Mouse (Mus musculus): ENCODE measurements around the gene Ccr1.

The Ccr1 gene

DNA sequence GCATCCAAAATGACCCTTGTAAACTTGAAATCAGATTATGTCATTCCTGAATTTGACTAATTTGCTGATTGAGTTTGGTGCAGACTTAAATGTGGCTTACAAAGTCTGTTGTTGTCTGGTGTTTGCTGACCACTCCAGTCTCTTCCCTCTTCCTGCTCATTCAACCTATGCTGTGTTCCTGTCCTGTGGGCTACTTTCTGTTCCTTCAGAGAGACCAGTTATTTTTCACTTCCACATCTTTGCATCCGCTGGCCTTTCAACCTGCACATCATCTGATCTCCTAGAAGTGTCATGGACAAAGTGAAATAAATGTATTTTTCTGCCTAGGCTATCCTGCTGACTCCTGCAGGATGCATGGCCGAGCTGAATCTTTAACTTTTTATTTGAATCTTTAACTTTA is 14.9 kb downstream of the Ccr1 start:
- DNase-seq, result no peak

- DNase-seq, result no peak
Observed at GRCm38 (mm10) chr9:123951176-123951575, 17.3 kb downstream of the Ccr1 start.

GRCm38 (mm10) chr9:123949432-123949831 is 19.1 kb downstream of the Ccr1 start:
- DNase-seq, result no peak

DNA sequence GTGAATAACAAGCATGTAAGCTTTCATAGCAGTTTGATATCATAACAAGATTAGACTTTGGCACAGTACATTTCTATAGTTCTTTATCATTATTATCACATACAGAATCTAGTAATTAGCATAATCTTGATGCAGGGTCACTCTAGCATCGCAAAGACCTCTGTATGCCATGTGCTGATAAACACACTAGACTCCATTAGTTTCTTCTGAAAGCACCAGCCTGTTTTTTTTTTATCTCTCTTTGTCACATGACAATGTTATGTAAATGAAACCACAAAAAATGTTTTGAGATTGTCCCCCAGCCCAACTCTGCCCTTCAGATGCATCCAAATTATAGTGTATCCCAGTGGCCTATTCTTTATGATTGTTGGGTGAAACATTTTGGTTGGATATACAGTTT is 20.7 kb downstream of the Ccr1 start:
- DNase-seq, result no peak

DNA sequence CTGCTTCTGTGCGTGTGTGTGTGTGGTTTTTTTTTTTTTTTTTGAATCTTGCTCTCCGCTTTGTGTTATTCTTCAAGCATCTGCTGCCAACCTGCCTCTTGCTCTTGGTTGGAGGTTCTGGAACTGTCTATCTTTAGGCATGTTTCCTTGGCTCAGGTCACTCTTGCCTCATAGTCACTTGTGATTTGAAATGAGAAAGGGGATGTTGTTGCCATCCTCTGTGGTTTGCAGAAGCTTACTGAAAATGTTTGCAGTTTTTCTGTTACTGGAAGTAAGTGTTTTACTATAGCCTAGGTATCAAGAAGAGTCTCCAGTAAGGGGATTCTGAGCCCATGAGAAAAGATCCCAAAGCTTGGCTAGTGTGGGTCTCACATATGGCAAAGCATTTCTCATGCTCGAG is 26.5 kb downstream of the Ccr1 start:
- DNase-seq, result no peak

- no peak for DNase-seq
Observed at GRCm38 (mm10) chr9:123941316-123941715, 27.2 kb downstream of the Ccr1 start.

DNA sequence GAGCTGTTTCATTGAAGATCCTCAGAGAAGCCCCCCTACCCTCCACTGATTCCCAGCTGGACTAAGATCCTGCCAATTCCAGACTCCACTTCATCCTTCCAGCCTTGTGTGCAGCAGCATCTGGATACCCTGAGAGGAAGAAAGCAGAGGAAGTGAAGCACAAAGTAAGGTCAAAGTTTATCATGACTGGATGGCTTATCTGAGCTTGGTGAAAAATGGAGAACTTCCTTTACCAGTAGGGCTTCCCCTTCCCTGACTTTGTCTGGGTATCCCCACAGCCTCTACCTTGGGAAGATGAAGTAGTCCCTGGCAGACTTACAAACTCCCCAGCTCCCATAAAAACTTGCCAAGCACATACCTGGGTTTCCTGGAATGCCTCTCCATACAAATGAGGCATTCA is 27.9 kb downstream of the Ccr1 start:
- no peak for DNase-seq

DNA sequence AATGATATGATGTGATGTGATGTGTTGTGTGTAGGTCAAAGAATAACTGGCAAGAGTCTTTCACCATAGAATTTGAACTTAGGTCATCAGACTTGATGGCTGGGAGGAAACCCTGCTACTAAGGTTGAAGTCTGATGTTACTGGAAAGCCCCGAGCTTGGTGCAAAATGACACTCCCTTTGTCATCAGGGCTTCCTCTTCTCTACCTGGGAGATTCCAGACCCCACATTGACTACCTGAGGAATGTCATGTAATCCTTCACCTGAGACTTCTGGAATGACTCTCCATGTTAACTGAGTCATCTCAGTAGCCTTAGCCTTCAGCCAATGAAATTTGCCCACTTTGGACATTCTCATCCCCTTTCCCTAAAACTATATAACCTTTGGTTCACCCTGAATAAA is 28.3 kb downstream of the Ccr1 start:
- no peak for DNase-seq

DNA sequence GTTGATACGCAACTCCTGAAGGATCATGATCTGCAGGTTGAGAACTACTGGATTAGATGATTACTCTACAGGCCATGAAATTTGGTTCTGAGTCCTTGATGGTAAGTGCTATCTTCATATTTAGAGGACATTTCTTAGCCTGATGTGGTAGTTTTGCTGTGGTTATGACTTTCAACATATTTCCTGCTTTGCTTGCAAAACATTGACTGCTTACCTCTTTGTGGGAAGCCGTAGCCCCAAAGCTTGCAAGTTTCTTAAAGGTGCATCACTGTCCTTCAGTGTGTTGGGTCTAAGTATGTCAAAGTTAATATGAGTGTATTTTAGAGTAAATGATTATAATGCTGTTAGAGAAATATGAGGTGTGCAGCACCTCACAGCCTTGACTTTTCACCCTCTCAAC is 30.5 kb downstream of the Ccr1 start:
- DNase-seq, result no peak

DNA sequence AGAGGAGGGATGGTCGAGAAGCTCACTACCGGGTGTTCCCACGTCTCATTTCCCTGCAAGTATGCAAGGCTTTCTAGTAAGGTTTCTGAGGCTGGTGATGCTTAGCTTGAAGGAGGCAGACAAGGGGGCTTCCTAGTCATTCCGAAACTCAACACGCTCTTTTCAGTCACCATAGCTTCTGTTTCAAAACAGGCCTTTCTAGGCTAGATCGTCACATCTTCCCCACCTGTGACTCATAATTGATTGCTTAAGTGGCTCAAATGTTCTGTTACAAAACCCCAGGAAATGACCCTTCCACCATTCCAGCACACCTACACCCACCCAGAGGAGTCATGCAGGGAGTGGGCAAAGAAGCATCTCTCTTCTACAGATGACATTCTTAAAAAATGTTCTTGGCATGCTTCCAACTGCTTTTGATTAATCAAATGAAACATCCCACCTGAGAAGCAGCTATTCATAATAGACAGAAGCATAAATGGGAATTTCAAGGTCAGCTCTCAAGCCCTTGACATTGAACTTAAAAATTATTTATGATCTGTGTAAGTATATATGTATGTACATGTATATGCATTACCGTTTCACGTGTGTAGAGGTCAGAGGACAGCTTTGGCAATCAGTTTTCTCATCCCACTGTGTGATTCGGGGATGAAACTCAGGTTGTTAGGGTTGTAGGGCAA is 31.8 kb downstream of the Ccr1 start:
- DNase-seq, result no peak

DNA sequence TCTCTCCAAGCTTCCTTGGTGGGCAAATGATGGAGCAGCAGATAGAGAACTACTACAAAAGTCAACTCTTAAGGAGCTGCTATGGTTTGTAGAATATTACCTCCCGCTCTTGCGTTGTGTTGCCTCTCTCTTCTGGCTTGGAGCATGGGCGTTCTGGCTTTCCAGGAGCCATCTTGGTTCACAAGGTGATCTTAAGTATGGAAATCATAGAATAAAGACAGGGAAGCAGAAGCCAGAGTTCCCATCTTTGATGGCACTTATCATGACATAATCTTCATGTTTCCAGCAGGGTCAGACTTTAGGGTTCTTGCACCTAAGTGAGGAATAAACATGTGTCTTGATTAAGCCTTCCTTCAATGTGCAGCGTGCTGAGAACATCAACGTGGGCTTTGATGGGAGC is 32.7 kb downstream of the Ccr1 start:
- DNase-seq, result no peak

DNA sequence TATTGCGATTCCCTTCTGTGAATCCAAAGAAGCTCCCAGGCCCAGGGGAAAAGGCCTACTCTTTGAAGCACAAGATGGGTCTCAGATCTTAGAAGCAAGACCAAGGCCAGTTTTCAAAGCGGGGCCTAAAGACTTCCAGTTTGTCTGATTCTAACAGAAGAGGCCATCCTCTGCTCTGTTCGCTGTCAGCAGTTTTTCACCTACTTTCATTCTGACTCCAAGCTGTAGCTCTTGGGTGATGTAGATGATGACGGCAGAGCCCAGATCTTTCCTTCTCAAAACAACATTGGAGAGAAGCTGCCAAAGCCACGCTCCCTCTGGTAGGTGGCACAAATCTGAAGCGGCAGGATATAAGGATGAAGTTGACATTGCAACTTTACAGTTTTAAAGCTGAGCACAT is 33.1 kb downstream of the Ccr1 start:
- no peak for DNase-seq

GRCm38 (mm10) chr9:123933716-123934445 is 34.6 kb downstream of the Ccr1 start:
- no peak for DNase-seq

GRCm38 (mm10) chr9:123932911-123933675 is 35.4 kb downstream of the Ccr1 start:
- DNase-seq, result no peak

GRCm38 (mm10) chr9:123931761-123932700 is 36.5 kb downstream of the Ccr1 start:
- DNase-seq, result no peak

GRCm38 (mm10) chr9:123930926-123931325 is 37.6 kb downstream of the Ccr1 start:
- DNase-seq, result no peak

- no peak for DNase-seq
Observed at GRCm38 (mm10) chr9:123930476-123930875, 38.0 kb downstream of the Ccr1 start.

DNA sequence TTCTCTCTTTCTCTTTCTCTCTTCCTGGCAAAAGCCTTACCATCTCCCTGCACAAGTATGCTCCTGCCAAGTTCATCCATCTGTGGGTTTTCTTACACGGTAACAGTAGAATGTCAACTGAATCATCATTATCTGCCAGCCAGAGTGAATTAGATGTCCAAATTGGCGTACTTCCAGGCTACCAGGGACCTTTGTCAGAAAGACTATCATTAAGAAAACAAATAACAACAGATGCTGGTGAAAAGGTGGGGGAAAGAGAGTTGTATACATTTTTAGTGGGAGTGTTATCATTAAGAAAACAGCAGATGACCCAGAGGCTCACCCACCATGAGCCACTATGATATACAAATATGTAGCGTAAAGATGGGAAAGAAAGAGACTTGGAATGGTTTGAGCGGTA is 38.6 kb downstream of the Ccr1 start:
- no peak for DNase-seq

GRCm38 (mm10) chr9:123928759-123929246 is 39.7 kb downstream of the Ccr1 start:
- no peak for DNase-seq

DNA sequence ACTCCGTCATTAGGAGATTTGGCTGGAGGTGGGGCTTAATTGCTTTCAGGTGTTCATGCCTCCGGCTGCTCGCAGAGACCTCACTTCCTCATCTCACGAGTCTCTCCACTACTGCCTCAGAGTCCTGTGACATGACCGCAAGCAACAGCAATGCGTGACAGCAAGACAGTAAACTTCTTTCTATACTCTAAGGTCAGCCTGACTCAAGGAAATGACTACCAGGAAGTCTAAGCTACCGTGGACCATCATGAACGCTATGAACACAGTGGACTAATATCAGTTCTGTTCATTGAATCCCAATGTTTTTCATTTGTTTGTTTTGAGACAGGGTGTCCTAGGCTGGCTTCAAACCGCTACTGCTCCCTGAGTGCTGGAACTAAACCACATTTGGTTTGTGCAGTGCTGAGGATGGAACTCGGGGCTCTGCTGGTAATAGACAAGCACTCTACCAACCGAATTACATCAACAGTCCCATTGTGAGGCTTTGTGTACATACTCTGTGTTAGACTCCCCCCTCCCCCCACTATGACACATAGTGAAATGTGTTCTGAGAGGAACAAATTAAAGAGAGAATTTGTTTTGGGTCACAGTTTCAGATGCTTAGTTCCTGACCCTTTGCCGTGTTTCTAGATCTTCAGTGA is 40.3 kb downstream of the Ccr1 start:
- DNase-seq, result no peak

DNA sequence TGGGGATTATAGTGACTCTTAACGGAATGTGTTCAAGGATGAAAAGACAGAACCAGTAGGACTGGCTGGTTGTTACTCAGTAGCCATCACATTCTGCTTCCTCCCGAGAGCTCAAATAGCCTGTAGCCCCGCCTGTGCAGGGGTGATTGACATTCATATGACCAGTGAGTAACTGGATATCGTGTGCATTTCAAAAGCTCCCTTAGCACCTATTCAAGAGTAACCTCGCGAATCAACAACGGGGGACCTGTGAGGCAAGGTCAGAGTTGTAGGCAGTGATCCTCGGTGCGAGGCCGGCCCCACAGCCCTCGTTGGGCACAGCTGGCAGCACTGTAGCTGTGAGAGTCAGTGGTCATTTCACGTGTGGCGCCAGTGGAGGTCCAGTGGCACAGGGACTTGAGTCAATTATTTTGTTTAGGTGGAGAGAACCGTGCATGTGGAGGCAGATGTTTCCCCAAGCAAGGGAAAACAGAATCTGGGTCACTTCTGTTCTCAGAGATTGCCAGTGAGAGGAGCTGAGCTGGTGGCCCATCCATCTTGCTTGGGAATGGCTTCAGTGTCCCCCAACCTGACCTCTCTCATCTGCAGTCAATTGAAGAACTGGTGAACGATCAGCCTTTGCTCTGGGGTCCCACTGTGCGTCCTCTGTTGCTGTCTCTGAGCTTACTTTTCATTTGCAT is 41.1 kb downstream of the Ccr1 start:
- no peak for DNase-seq

GRCm38 (mm10) chr9:123926041-123926440 is 42.5 kb downstream of the Ccr1 start:
- peak; percentile 34 for DNase-seq
